ENCODE assay signal across 12 mouse cellular contexts in the genomic region with DNA sequence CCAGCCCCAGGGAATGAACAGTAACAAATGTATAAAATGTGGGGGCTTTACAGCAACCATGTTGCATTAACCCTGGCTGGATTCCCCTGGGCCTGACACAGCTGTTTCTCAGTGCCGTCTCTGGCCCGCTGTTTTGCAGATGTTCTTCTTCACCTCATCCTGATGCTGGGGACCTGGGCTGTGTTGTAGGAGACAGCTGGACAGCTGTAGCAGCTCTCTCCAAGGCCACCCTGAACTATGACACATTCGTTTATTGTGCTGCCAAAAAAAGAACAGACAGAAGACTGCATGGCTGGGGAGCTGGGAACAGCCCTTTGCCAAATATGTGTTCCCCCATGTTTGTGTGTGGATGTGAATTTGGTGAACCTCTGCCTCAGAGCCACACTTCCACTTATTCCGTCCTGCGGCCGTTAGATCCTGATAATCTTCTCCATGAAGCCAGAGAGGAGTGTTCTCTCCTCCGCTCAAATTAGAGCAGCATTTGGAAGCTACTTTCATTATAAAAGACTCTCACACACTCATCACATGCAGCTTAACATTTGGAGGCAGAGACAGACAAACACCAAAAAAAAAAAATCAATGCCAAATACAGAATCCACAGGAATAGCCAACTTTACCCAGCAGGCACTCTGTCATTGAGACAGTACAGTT. TPM values are rescaled to one million over a fixed set of nuclear protein-coding genes. Genes with fewer than 3 reads are reported as not detected.
DNase-seq lines count a peak whose midpoint lies in the region; ATAC-seq and TF ChIP-seq lines count a peak whose summit lies in the region.
"Had no signal": no experiment of that assay in that cellular context is flagged by ENCODE, and none has a peak within 500 bp of the region (broad histone marks: within the 10 kb centered on the region; RNA-seq: fewer than 3 reads in every experiment).

No protein-coding gene starts in this region.

- H3K36me3 ChIP-seq in kidney, postnatal 0 days (ENCODE audit: insufficient read depth, low read length): no peaks in the 10 kb centered on the region
- H3K36me3 ChIP-seq in kidney, adult 2 months (ENCODE audit: control insufficient read depth, insufficient read depth, low read length): no peaks in the 10 kb centered on the region
- no peaks in the 10 kb centered on the region for H3K36me3 ChIP-seq in embryonic facial prominence, embryonic 15.5 days
- H3K36me3 ChIP-seq: hindbrain, embryonic 15.5 days; limb, embryonic 15.5 days had no signal

- no peak for TF ChIP-seq CTCF in kidney, postnatal 0 days (IDR thresholded peaks at IDR 0.05; ENCODE audit: low read depth)
- no peak for TF ChIP-seq CTCF in kidney, adult 2 months (conservative IDR thresholded peaks at IDR 0.05; ENCODE audit: insufficient read depth, insufficient read length, low read depth, low read length)

- H3K4me1 ChIP-seq in kidney, postnatal 0 days (replicated peaks; ENCODE audit: insufficient read depth, low read length): no peaks in the 10 kb centered on the region
- H3K4me1 ChIP-seq in kidney, adult 2 months (ENCODE audit: control insufficient read depth, insufficient read depth, low read length): 0 out of 2 replicates have a peak, but pooled peaks cover 9% of the 10 kb centered on the region
- H3K4me1 ChIP-seq in embryonic facial prominence, embryonic 15.5 days: peaks cover 6% of the 10 kb centered on the region; the same call in 1 of the 2 replicates
- H3K4me1 ChIP-seq: hindbrain, embryonic 15.5 days; limb, embryonic 15.5 days had no signal

- H3K9me3 ChIP-seq in kidney, postnatal 0 days (replicated peaks; ENCODE audit: low read length): no peaks in the 10 kb centered on the region
- H3K9me3 ChIP-seq in embryonic facial prominence, embryonic 15.5 days (replicated peaks): no peaks in the 10 kb centered on the region
- H3K9me3 ChIP-seq: hindbrain, embryonic 15.5 days; limb, embryonic 15.5 days had no signal

- H3K27me3 ChIP-seq in kidney, postnatal 0 days (ENCODE audit: insufficient read depth, low read length): no peaks in the 10 kb centered on the region
- H3K27me3 ChIP-seq in kidney, adult 2 months (replicated peaks; ENCODE audit: control insufficient read depth, insufficient read depth, low read length): no peaks in the 10 kb centered on the region
- H3K27me3 ChIP-seq in embryonic facial prominence, embryonic 15.5 days: 0 out of 2 replicates have a peak, but pooled peaks cover 4% of the 10 kb centered on the region
- H3K27me3 ChIP-seq: hindbrain, embryonic 15.5 days had no signal

- no peak; the same call in 1 of the 2 replicates for ATAC-seq in kidney, postnatal 0 days (replicated peaks; ENCODE audit: low FRiP score, low read depth)
- peak; percentile 24; the same call in 1 of the 2 replicates for ATAC-seq in embryonic facial prominence, embryonic 15.5 days (ENCODE audit: insufficient number of reproducible peaks, low FRiP score, low TSS enrichment, low read depth)
- ATAC-seq: forebrain, postnatal 0 days had no signal

- intact Hi-C loops in left cerebral cortex, postnatal 36 days (cut with DNase I): loop anchor here (5.0 kb wide), 1 partner anchor 97 kb away; no protein-coding TSS in a partner anchor

- H3K4me3 ChIP-seq in kidney, postnatal 0 days (replicated peaks; ENCODE audit: low read depth, low read length): no peak overlapping the region
- no peak overlapping the region for H3K4me3 ChIP-seq in kidney, adult 2 months (ENCODE audit: insufficient read depth, low read depth, low read length)
- H3K4me3 ChIP-seq in embryonic facial prominence, embryonic 15.5 days (replicated peaks): no peak overlapping the region
- H3K4me3 ChIP-seq: hindbrain, embryonic 15.5 days; limb, embryonic 15.5 days had no signal

- H3K9ac ChIP-seq in kidney, postnatal 0 days (ENCODE audit: low read depth, low read length): no peak overlapping the region
- H3K9ac ChIP-seq in embryonic facial prominence, embryonic 15.5 days: no peak overlapping the region
- H3K9ac ChIP-seq: forebrain, postnatal 0 days; hindbrain, embryonic 15.5 days; limb, embryonic 15.5 days had no signal

- TF ChIP-seq POLR2A in kidney, adult 2 months (IDR thresholded peaks at IDR 0.05; ENCODE audit: low read depth, low read length): no peak

- peak overlapping the region; percentile 19; the same call in 1 of the 2 replicates for H3K27ac ChIP-seq in kidney, postnatal 0 days
- H3K27ac ChIP-seq in kidney, adult 2 months (ENCODE audit: insufficient read depth, low read depth, low read length): no peak overlapping the region
- H3K27ac ChIP-seq in embryonic facial prominence, embryonic 15.5 days (replicated peaks): no peak overlapping the region
- H3K27ac ChIP-seq: hindbrain, embryonic 15.5 days; limb, embryonic 15.5 days had no signal

- WGBS in kidney, postnatal 0 days: 71% methylated on average over 7 of the region's 7 CpGs
- 81% methylated on average over 7 of the region's 7 CpGs for WGBS in kidney, adult 2 months
- WGBS in embryonic facial prominence, embryonic 15.5 days: 47% methylated on average over 7 of the region's 7 CpGs

- DNase-seq in kidney, postnatal 0 days (ENCODE audit: low spot score): peak; percentile 78
- DNase-seq in kidney, adult 2 months: no peak
- DNase-seq in adrenal gland, adult 8-10 months: peak; percentile 65
- peak; percentile 47 for DNase-seq in lung, postnatal 14 days
- DNase-seq in left cerebral cortex, postnatal 36 days (ENCODE audit: low spot score in 2 of 2): no peak
- DNase-seq in thymus, postnatal 0 days (ENCODE audit: low spot score): no peak
- no peak for DNase-seq in spleen, adult 18-20 months
- DNase-seq: forebrain, postnatal 0 days; right cerebral cortex, postnatal 14 days had no signal

- no peak overlapping the region for H3K4me2 ChIP-seq in kidney, postnatal 0 days (ENCODE audit: low read length)
- no peak overlapping the region for H3K4me2 ChIP-seq in embryonic facial prominence, embryonic 15.5 days (replicated peaks)
- H3K4me2 ChIP-seq: hindbrain, embryonic 15.5 days; limb, embryonic 15.5 days had no signal

RNA-seq across cellular contexts. Expression of a gene that starts 14.1 kb away (rescaled TPM):
- polyA plus RNA-seq in kidney, postnatal 0 days (2015; fragmentation: Nextera tagmentation; extraction: Ambion mirVana): 0.05 TPM in 1 of 2 replicates, not detected in the other
- 0.04 and 0.09 TPM in 2 replicates for polyA plus RNA-seq in kidney, adult 2 months (2012; rRNA removed)
- under 1 TPM in 2 of 4 experiments, not detected in 2; 0.55 to 0.66 TPM for total RNA-seq in adrenal gland, adult 8-10 months (2022)
- 0.36 TPM in 1 of 2 replicates, not detected in the other for polyA plus RNA-seq in embryonic facial prominence, embryonic 15.5 days (2015; fragmentation: Nextera tagmentation; extraction: Ambion mirVana)
- total RNA-seq in left cerebral cortex, postnatal 36 days (2021): not detected
- polyA plus RNA-seq in thymus, postnatal 0 days (2015; fragmentation: Nextera tagmentation; extraction: Ambion mirVana): 0.24 and 0.60 TPM in 2 replicates
- total RNA-seq: forebrain, postnatal 0 days had no signal
- polyA plus RNA-seq: limb, embryonic 15.5 days had no signal

RNA-seq across cellular contexts. Expression of a gene that starts 46.4 kb away (rescaled TPM):
- 0.34 and 0.36 TPM in 2 replicates for polyA plus RNA-seq in kidney, postnatal 0 days (2015; fragmentation: Nextera tagmentation; extraction: Ambion mirVana)
- 0.88 and 1.1 TPM in 2 replicates for polyA plus RNA-seq in kidney, adult 2 months (2012; rRNA removed)
- not detected for total RNA-seq in adrenal gland, adult 8-10 months (2022)
- polyA plus RNA-seq in embryonic facial prominence, embryonic 15.5 days (2015; fragmentation: Nextera tagmentation; extraction: Ambion mirVana): 0.11 and 0.21 TPM in 2 replicates
- total RNA-seq in left cerebral cortex, postnatal 36 days (2021): 1 to 10 TPM; 2.6 to 3.6 TPM
- polyA plus RNA-seq in thymus, postnatal 0 days (2015; fragmentation: Nextera tagmentation; extraction: Ambion mirVana): 0.04 and 0.06 TPM in 2 replicates

RNA-seq across cellular contexts. Expression of a gene that starts 57.1 kb away (rescaled TPM):
- 60.6 and 64.8 TPM in 2 replicates for polyA plus RNA-seq in kidney, postnatal 0 days (2015; fragmentation: Nextera tagmentation; extraction: Ambion mirVana)
- polyA plus RNA-seq in kidney, adult 2 months (2012; rRNA removed): 26.8 and 29.3 TPM in 2 replicates
- total RNA-seq in adrenal gland, adult 8-10 months (2022): 100 to 1,000 TPM in 1 of 4 experiments, 10 to 100 TPM in 3; 47.1 to 132 (median 70.1) TPM
- 41.0 and 45.0 TPM in 2 replicates for polyA plus RNA-seq in embryonic facial prominence, embryonic 15.5 days (2015; fragmentation: Nextera tagmentation; extraction: Ambion mirVana)
- total RNA-seq in left cerebral cortex, postnatal 36 days (2021): 10 to 100 TPM; 45.1 to 51.6 TPM
- polyA plus RNA-seq in thymus, postnatal 0 days (2015; fragmentation: Nextera tagmentation; extraction: Ambion mirVana): 72.4 and 83.1 TPM in 2 replicates

Comparison
In these comparisons a context has a peak if more than half of its experiments do, and no peak if none do; other contexts are left out.
1. DNase-seq: peak in kidney, postnatal 0 days (single experiment), adrenal gland, adult 8-10 months (single experiment) and lung, postnatal 14 days (single experiment); none in kidney, adult 2 months (single experiment), left cerebral cortex, postnatal 36 days (0 of 2), thymus, postnatal 0 days (single experiment) and spleen, adult 18-20 months (0 of 2).